Mouse (Mus musculus): ENCODE results near the gene Srf.

Srf gene

DNA sequence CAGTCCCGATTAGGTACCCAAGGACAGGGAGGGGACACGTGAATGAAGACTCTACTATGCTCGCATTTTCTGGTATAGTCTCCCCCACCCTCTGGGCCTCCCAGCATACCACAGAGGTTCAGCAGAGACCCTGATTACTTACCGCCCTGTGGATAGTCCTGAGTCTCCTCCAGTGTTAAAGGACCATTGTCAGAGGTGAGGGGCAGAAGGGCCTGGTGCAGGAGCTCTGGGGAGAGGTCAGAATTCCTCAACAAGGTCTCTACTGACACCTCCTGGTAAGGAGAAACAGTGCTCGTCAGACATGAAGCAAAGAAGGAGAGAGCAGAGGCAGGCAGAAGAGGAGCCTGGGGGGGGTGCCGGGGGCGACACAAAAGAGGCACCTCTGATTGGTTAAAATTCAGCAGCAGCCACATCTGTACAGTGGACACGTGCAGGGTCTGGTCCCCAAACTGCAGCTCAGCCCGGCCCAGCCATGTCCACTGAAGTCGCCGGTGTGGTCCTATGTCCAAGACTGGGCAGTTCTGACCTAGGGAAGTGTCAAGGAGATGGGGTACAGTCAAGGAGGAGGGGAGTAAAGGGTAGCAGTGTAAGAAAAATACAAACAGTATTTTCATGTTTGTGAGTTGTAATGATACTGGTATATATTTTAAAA is 44.8 kb downstream of the Srf start:
- DNase-seq: peak; percentile 39

DNA sequence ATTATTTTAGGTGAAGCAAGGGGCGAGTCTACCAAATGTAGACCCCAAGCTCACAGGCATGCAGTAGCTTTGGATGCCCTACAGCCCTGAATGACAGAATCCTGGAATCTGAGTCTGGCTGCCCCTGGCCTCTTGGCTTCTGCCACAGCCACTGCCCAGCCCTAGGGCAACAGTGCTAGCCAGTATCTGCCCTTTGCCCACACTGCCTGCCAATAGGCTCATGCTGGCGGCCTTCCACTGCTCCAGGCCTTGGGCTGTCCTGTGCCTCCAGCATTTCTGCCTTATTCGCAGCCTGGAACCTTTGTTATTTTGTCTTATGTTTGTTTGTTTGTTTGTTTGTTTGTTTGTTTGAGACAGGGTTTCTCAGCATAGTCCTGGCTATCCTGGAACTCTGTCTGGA is 50.4 kb downstream of the Srf start:
- DNase-seq: peak; percentile 63

DNA sequence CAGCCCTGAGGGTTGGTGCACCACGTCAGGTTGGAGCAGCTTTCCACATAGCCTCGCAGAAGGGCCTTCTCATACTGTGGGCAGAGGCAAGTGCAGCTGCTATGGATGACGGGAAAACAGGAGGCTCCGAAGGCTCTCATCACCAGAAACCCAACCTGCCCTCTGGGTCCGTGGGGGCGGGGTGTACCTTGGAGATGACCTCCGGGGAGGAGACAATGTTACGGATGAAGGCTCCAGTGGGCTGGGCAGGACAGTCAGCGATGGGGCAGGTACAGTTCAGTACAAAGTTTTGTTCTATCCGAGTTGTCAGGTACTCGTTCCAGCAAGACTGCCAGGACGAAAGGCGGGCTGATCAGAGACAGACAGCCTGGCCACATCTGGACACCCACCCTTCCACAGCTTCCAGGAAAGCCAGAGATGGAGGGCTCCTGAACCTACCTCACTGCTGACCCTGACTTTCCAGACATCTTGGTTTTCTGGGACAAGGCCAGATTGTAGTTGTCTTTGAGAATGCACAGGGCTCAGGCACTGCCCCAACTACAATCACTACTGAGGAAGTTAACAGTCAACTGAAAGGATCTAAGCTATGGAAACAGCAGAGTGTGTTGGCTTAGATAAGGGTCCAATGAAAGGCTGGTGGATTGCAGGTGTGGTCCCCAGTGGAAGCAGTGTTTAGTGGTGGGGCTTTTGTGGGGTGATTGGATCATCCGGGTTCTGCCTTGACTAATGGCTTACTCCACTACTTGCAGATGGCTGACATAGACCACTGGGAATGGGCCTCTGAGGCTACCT is 51.9 kb downstream of the Srf start:
- peak; percentile 76 for DNase-seq

DNA sequence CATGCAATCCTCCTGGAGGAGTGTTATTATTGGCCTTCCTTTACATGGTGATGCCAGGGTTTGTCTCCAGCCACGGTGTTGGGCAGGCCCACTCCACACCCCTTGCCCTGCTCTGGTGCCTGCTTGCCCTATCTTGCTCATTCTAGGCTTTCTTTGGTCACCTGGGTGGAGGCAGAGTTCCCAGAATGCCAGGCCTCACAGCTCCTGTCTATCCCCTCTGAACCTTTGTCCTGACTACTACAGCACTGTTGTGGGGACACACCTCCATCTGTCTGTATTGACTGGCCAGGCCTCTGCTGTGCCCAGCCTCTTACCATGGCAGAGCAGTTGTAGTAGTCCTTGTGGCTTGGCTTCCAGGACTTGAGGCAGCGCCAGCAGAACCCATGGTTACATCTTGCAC is 53.2 kb downstream of the Srf start:
- DNase-seq: no peak

Data from kidney, postnatal 10 days (tissue).